Mouse (Mus musculus) c-Kit-positive CD71-positive TER-119-positive erythroid progenitor cells, embryonic 14.5 days (primary cell): ENCODE measurements around the gene Pced1a.

ENCODE experiments used
- DNase-seq: peaks from one replicate; pipeline ENCODE4 v3.0.0-alpha.2; 2013; ENCODE audit warnings: low spot score

Gene Pced1a

DNA sequence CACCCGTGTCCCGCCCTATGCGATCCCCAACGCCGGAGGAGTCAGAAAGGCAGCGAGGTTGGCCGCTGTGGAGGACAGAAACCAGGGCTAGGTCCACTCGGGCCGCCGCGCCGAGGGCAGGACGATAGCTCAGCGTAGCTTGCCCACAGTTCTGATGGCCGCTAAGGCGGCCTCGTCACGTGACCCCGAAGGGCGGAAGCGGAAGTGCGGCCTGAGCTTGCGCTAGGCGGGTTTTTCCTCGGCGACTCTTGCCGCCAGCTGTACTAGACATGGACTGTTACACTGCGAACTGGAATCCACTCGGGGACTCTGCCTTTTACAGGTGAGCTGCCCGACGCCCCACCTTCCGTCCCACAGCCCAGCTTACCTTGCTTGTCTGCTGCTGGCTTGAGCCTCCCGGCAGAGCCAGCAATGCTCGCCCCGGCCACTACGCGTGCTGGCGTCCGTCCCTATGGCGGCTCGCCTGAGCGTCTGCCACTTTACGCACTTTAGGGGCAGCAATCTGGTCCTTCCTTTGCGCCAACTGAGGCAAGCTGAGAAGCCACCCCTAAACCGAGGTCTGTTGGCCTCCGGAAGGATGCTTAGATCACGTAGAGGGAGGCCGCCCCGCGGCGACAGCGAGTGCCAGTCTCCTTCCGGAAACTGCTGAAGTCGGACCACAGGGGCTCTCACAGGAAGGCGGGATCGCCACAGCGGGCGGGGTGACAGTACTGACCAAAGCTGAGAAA lies at the start of gene Pced1a, which contains the start of gene Vps16:
Gene Pced1a (minus strand): TSS at position 576 of the 728 bp plus-strand sequence.
Gene Vps16 (plus strand): TSS at position 214 of the 728 bp plus-strand sequence.
- DNase-seq = peak; percentile 84

DNA sequence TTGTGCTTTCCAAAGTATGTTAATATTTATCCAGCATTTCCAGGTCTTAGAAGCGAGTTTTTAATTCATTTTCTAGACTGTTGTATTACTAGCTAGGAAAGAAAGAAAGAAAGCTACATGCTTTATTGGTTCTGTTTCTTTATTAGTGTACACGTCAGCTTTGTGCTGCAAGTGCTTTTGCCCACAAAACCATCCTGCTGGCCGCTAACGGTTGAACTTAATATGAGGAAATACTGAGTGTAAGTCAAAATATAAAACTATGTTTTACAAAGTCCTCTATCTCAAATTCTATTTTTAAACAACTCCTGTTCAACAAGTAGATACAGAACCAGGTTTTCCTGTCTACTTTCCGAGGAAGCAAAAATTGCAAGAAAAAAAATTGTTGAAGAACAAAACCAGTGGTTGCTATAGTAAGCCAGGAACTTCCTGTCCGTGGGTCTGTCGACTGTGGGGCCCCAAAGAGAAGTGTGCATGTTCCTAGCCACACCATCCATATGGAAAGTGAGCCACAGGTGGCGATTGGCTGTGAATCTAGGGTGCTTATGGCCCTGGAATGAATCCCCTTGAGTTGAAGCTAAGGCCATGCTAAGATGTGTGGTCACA lies 48.5 kb upstream of the Pced1a start:
- no peak for DNase-seq

DNA sequence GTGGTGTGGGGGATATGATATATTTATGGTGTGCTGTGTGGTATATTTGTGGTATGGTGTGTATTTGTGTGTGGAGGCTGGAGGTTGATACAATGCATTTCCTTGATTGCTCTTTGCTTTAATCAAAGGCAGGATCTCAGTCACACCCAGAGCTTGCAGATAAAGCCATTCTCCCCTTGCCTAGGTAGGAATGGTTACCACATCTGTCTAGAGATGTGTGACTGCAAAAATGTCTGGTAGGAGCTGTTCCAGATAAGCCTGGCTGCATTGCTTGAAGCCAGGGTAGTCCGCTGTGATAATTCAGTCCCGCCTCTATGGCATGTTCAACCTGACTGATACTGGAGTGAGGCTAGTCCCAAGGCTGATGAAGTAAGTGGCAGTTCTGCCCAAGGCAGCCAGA lies 45.4 kb upstream of the Pced1a start:
- DNase-seq = peak; percentile 74

DNA sequence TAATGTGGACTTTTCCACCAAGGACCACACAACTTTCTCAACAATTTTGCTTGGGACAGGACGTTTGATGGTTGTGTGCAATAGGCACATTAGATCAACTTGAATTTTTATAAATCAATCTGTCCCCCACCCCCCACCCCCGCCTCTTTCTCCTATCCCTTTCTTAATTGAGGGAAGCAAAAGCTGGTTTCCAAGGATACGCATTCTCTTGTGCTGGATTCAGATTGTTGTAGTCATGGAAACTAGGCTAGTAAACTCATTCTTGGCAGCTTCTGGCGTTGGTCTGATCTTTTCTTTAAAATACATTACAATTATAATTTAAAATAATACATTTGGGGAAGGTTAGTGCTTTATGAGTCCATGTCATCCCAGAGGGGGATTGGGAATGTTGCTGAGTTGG lies 44.9 kb upstream of the Pced1a start:
- no peak for DNase-seq

DNA sequence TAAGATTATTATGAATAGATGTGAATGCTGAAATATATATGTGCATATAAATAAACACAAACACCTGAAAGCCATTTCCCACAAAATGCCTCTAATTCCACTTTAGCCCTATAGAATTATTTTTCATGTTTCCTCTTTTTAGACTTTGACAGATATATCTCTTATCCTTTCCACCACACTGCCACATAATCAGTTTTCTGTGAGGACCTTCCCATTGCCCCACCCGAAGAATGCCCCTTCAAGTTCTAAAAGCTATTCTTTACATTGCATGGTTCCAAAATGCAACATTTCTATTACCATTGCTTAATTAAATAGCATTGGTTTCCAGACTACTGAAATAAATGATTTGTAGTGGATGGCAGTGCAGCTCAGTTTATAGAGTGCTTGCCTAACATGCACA lies 41.9 kb upstream of the Pced1a start:
- no peak for DNase-seq

DNA sequence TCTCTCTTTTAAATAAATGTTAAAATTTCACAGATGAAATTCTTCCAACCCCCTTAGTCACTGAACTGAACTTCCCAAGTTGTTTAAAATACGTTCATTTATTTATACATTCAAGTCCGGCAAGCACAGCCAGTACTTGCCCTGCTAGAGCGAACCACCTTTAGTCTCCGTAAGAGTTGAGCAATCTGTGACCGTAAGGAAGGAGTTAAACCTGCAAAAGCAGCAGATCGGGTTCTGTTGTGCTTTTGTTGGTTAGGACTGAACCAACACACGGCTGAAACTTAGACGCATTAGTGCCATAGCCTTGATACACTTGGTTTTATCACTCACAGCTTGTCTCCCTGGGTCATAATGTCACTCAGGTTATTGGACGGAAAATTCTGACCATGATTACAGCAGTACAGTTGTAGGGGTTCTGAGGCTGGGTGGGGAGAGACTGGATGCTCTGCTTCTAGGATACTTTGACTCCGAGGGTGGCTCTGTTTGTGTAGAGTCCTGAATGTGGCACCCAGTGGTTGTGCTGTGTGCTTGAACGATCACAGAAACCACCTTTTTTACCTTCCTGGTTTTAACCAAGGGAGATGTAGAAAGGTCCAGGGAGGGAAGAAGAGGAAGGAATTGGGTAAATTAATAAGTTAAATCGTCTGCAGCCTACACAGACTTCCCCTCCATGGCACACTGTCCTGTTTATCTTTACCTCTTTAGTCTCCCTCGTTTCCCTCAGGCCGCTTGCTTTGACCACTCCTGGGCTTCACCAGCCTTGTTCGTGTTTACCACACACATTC lies 37.0 kb upstream of the Pced1a start:
- DNase-seq = no peak

DNA sequence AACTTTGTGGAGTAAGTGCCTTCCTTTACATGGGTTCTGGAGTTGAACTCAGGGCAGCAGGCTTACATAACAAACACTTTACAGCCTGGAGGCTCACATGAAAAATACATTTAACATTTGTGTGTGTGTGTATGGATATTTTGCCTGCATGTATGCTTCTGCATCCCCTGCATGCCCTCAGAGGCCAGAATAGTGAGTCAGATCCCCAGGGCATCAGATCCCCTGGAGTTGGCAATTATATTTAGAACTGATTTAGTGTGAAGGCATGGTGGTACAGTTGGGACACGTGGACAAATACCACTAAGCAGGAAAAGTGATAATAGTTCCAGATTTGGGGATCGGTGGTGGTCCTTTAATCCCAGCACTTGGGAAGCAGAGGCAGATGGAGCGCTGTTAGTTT lies 35.1 kb upstream of the Pced1a start:
- no peak for DNase-seq

DNA sequence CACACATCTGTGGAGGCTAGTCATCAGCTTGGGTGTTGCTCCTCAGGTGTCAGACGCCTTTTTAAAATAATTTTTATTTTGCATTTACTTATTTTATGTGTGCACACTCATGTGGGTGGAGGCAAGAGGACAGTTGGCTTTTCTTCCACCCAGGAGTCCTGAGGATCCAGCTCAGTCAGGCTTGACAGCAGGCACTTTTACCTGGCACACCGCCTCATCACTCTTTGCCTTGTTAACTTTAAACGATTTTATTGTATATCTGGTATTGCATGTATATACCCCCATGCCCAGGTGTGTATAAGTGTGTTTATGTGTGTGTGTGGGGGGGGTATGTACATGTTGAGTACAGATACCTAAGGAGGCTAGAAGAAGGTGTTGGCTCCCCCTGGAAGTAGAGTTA lies 33.4 kb upstream of the Pced1a start:
- DNase-seq = no peak

DNA sequence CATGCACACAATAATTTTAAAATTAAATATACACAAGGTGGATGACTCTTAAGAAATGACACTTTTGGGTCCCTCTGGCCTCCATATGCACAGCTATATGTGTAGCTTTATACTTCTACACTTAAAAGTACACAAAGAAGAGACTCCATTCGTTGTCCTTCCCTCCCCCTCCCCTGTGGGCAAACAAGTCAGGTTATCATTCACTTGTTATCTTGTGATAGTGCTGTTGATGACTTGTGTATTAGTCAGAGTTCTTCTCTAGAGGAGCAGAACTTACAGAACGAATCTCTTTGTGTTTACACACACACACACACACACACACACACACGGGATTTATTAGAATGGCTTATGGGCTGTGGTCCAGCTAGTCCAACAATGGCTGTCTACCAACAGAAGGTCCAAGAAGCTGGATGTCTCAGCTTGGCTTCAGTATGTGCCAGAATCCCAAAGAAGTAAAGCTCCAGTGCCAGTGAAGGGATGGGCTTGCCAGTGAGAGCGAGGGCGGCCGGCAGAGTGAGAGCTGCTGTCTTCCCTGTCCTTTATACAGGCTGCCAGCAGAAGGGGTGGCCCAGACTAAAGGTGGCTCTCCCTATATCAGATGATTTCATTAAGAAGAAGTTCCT lies 30.4 kb upstream of the Pced1a start:
- no peak for DNase-seq

DNA sequence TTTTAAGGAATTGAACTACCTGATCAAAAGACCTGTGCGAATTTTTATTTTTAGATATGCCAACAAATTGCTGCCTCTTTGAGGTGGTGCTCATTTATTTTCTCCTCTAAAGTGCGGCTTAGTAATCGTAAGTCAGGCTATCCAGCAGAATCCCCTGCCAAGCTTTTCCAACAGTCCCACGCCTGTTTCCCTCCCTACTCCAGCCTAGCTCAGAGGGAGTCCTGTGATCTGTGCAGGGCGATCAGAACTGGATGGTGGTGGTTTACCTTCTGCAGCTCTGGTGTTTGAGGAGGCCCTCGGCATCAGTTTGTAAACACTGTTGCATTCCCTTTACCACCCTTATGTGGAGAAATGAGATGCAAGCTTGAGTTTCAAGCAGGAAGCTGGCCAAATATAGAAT lies 28.9 kb upstream of the Pced1a start:
- no peak for DNase-seq

DNA sequence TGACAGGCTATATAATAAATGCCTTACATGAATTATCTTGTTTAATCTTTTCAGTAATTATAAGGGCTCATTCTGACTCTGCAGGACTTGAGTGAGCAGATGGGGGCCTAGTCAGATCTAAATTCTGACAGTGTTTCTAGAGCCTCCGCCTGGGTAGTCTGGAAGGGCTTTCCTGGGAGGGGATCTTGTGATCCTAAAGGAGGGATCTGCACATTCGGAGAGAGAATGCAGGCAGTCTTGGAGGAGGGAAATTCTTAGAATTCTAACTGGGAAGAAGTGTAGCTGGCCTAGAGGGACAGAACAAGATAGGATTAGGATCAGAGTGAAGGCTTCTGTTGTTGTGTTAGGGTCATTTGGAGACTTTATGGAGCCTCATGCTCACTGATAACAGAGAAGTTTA lies 27.8 kb upstream of the Pced1a start:
- no peak for DNase-seq

DNA sequence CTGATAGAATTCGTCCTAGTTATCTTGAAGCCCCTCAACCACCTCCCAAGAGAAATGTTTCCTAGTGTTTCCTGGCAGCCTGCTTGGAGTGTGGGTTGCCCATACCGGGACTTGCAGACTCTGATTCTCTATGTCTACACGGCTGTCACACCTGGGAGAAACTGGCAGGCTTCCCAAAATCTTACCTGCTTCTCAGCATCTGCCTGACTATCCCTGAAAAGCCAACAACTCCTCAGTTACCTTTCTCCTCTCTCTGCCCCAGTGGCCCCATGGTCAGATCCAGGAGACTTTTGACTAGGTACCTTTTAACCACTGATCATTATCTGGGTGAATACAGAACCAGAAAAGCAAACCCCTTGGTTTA lies 27.2 kb upstream of the Pced1a start:
- no peak for DNase-seq

DNA sequence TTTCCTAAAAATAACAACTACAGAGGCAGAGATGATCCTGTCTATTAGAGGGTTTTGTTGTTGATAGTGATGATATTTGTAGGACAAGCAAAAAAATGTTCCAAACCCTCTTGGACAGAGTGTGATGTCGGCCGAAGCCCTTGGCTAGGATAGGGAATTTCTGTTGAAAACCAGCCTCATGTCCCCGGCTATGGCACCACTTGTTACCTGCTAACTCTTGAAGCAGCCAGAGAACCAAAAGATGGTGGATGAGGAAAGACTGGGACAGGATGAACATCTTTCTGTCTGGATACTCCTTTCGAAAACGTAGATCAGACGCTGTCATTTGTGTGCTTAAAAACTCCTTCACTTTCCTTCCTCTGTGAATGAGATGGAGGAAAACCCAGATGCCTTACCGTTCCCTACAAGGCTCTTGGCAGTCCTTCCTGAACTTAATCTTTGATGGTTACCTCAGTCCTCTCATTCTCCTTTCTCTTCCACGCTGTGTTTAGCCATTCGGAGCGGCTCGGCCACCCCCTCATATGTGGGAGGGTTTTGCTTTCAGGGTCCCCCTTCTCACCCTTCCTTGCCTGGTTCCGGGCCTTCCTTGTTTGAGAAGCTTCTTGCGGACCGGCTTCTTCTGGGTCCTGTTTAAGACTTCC lies 26.7 kb upstream of the Pced1a start:
- no peak for DNase-seq

DNA sequence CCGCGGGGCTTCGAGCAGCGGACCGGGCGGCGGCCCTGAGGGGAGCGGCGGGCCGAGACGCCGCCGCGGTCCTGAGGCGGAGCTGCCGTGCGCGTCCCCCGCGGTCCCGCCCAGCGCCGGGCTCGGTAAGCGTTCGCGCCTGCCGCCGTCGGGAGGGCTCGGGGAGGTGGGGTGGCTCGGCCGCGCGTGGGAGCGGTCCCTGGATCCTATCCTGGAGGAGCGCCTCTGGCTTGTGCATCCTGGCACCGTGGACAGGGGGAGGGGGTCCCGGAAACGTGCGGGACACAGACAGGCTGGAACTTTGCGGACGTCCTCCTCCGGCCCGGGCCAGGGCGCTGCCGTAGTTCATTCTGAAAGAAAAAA lies 25.9 kb upstream of the Pced1a start:
- peak; percentile 52 for DNase-seq

DNA sequence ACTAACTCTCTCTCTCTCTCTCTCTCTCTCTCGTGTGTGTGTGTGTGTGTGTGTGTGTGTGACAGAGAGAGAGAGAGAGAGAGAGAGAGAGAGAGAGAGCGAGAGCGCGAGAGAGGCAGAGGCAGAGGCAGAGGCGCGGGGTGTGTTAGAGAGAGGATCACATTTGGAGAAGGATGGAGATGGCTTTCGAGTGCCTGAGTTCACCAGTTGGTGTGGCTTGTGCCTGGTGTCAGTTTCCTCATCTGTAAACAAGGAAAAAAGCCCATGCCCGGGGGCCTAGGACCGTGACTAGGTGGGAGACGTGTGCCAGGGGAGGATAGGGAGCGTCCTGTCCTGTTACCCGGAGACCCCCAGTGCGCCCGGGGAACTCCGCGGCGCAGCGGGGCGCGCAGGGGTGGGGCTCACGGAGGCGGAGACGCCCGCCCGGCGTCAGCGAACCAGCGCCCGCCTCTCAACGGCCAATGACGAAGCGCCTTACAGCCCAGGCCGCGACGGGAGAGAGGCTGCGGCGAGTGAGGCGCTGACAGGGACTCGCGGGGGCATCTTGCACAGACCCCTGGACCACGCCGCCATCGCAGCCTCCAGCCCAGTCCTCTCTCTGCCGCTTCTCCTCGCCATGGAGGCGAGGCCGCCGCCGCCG lies 25.4 kb upstream of the Pced1a start, which contains the start of gene Ptpra:
Gene Ptpra (plus strand): TSS at position 485 of the 640 bp plus-strand sequence.
- peak; percentile 82 for DNase-seq

DNA sequence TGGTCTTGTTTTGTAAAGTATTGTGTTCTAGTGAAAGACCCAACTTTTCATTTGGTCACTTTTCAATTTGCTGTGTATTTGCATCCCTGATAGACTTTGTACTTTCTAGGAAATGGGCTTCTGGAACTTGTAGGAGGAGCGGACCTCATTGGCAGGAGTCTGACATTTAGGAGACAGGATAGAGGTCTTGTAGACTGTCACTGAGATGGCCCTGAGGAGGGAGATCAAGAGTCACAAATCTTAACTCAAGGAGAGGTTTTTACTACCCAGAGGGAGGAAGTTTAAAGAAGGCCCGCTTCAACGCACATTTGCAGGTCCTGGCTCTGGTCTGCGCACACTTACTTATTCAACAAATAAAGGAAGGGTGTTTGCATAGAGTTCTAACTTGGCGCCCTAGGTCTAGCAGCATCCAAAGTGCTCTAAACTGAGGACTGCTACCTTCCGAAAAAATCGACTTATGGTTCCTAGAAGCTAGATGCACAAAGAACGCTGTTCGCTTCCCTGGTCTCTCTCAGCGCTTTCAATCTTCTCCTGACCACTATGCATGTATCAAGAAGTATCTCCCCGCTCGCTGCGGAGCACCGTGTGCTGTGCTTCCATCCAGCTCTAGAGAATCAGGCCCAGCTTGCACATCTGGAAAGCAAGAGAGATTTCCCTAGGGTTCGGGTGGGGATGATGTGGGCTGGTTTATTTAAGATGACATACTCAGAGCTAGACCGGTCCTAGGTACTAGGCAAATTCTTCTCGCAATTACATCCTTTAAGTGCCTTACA lies 24.7 kb upstream of the Pced1a start:
- no peak for DNase-seq

DNA sequence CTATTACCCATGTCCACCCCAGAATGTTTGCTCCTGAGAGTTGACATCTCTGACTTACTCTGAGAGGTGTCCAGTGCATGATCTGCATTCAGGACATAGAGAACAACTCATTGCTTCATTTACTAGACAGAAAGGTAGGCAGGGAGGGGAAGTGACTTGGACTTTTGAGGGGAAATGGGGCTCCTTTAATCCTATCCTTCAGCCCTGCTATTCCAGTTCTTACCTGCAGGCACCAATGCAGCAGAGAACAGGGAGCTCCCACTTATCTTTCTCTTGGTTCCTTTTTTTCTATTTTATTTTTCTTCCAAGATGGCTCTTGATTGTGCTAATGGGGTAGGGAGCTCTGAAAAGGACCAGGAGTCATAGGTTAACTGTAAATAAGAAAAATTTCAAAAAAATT lies 23.9 kb upstream of the Pced1a start:
- DNase-seq = no peak

DNA sequence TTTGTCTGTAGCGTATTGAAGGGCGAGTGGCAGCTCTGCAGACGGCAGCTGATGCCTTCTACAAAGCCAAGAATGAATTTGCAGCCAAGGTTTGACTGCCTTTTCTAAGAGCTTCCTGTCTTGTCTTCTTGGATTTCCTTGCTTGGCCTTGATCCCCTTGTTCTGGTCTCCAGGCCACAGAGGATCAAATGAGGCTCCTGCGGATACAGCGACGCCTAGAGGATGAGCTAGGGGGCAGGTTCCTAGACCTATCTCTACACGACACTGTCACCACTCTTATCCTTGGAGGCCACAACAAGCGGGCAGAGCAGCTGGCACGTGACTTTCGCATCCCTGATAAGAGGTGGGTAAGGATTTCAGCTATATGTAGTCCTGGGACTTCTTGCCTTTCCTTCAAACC lies 17.7 kb upstream of the Pced1a start:
- DNase-seq = peak; percentile 64

DNA sequence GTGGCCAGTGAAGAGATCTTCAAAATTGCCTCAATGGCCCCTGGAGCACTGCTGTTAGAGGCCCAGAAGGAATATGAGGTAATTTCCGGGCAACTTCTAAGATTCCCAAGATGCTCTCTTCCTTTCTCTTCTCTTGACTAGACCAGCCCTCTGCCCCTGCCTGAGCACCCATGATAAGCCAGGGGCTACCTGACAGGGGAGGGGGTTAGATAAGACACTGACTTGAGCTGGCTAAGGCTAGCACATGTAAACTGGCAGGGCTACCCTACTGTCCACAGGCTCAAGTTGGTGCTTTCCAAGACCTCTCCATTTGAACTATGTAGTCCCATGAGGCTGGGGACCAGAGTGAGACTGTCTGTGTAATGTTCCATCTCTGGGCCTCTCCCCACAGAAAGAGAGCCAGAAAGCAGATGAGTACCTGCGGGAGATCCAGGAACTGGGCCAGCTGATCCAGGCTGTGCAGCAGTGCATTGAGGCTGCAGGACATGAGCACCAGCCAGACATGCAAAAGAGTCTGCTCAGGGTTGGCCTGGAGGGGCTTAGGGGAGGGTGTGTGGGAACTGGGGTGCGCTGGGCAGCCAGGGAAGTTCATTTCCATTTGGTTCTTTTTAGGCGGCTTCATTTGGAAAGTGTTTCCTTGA lies 15.5 kb upstream of the Pced1a start:
- DNase-seq = no peak

DNA sequence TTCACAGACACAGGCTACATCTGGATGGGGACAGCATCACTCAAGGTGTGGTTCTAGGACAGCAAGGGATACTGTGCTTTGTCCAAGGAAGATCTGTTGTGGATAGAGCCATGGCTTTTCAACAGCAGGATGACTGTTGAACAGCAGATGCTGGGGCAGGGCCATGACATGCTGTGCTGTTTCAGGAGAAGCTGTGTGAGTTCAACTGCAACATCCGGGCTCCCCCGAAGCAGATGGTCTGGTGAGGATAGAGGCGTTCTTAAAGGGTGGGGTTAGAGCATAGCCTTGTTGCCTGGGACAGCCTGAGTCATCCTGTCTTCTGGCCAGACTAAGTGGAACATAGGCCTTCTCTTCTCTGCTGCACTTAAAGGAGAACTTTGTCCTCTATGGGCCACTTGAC lies 14.4 kb upstream of the Pced1a start:
- DNase-seq = no peak
